Mouse (Mus musculus) forebrain, embryonic 11.5 days (tissue): Measurements from ENCODE around the gene Snai1. TPM values are rescaled to one million over a fixed set of nuclear protein-coding genes. Genes with fewer than 3 reads are reported as not detected.

Experiments
- ATAC-seq: fragments of 200-750 bp; cut with Nextera tagmentation; replicated peaks from 2 replicates; pipeline ENCODE4 v1.8.0; 2017; ENCODE audit warnings: moderate TSS enrichment; ENCODE audit not compliant: low FRiP score
- DNase-seq: peaks from one replicate; pipeline ENCODE4 v3.0.0-alpha.2; 2017; ENCODE audit warnings: low spot score
- H3K27ac ChIP-seq: fragments of 300-500 bp; sonication (generic); 2 replicates; pipeline ENCODE4 v1.5.1; 2014; ENCODE audit warnings: low read depth, low read length
- H3K27me3 ChIP-seq: fragments of 300-500 bp; sonication (generic); 2 replicates; pipeline ENCODE4 v1.6.1; 2014; ENCODE audit warnings: mild to moderate bottlenecking, low read length, mixed read lengths; ENCODE audit not compliant: control insufficient read depth, insufficient read depth
- H3K36me3 ChIP-seq: fragments of 300-500 bp; sonication (generic); 2 replicates; pipeline ENCODE4 v1.6.1; 2014; ENCODE audit warnings: mild to moderate bottlenecking, low read length, moderate library complexity, mixed read lengths; ENCODE audit not compliant: control insufficient read depth, insufficient read depth
- H3K4me1 ChIP-seq: fragments of 300-500 bp; sonication (generic); replicated peaks from 2 replicates; pipeline ENCODE4 v1.6.1; 2014; ENCODE audit warnings: low read length, mixed read lengths; ENCODE audit not compliant: control insufficient read depth, insufficient read depth
- H3K4me2 ChIP-seq: fragments of 300-500 bp; sonication (generic); 2 replicates; pipeline ENCODE4 v1.6.1; 2014; ENCODE audit warnings: low read depth, mild to moderate bottlenecking, low read length, moderate library complexity, mixed read lengths; ENCODE audit not compliant: severe bottlenecking
- H3K4me3 ChIP-seq: fragments of 300-500 bp; sonication (generic); 2 replicates; pipeline ENCODE4 v1.5.1; 2014; ENCODE audit warnings: low read depth, low read length
- H3K9ac ChIP-seq: fragments of 300-500 bp; sonication (generic); 2 replicates; pipeline ENCODE4 v1.6.1; 2014; ENCODE audit warnings: low read length
- H3K9me3 ChIP-seq: fragments of 300-500 bp; sonication (generic); 2 replicates; pipeline ENCODE4 v1.6.1; 2016; ENCODE audit warnings: low read length, mixed read lengths; ENCODE audit not compliant: control insufficient read depth
- WGBS: fragments of 180-500 bp; shearing (Covaris S2); extraction: QIAGEN DNeasy Blood & Tissue Kit; methylation state at CpG from one replicate; pipeline ENCODE4 v1.1.7; 2014; 5-methylcytosine and 5-hydroxymethylcytosine counted together
- polyA plus RNA-seq: library from polyadenylated mRNA; unstranded; fragments of >200 nt; fragmentation: Nextera tagmentation; extraction: Ambion mirVana; gene quantifications from 2 replicates; pipeline ENCODE4 v1.2.1, GENCODE M21; 2014

Gene Snai1
- polyA plus RNA-seq, 1 experiment from 2014 or later: 27.8 TPM

- H3K4me2 ChIP-seq: no peak overlapping the region
- 39% methylated on average over 10 of the region's 10 CpGs for WGBS
Observed at GRCm38 (mm10) chr2:167536320-167536945, 1.6 kb upstream of the Snai1 start.

GRCm38 (mm10) chr2:167538671-167539306, 794 bp downstream of the Snai1 start:
- no peaks in the 10 kb centered on the region for H3K9me3 ChIP-seq
- H3K4me1 ChIP-seq: peaks cover 27% of the 10 kb centered on the region; the same call in 1 of the 2 replicates
- peak; percentile 65 for DNase-seq
- 22% methylated on average over 34 of the region's 34 CpGs for WGBS
- H3K9ac ChIP-seq: peak overlapping the region; percentile 9; the same call in 1 of the 2 replicates
- H3K4me3 ChIP-seq: peak overlapping the region; percentile 39
- ATAC-seq: no peak
- peak overlapping the region; percentile 71 for H3K4me2 ChIP-seq
- H3K27me3 ChIP-seq: peaks cover 38% of the 10 kb centered on the region
- H3K36me3 ChIP-seq: no peaks in the 10 kb centered on the region
- no peak overlapping the region for H3K27ac ChIP-seq

More at GRCm38 (mm10) chr2:167536320-167536945, 1.6 kb upstream of the Snai1 start:
- ATAC-seq (no peak), DNase-seq (no peak)
- Histone ChIP-seq H3K9me3 (no peaks in the 10 kb centered on the region), H3K9ac (no peak overlapping the region), H3K27me3 (peaks cover 38% of the 10 kb centered on the region), H3K4me3 (no peak overlapping the region), H3K4me1 (peaks cover 23% of the 10 kb centered on the region; the same call in 1 of the 2 replicates), H3K27ac (no peak overlapping the region), H3K36me3 (no peaks in the 10 kb centered on the region)

GRCm38 (mm10) chr2:167539536-167540476, 1.8 kb downstream of the Snai1 start:
- peaks cover 27% of the 10 kb centered on the region; the same call in 1 of the 2 replicates for H3K4me1 ChIP-seq
- H3K27me3 ChIP-seq: peaks cover 38% of the 10 kb centered on the region
- no peak overlapping the region for H3K27ac ChIP-seq
- H3K4me3 ChIP-seq: peak overlapping the region; percentile 39
- no peaks in the 10 kb centered on the region for H3K36me3 ChIP-seq
- H3K9ac ChIP-seq: peak overlapping the region; percentile 24; the same call in 1 of the 2 replicates
- 16% methylated on average over 14 of the region's 14 CpGs for WGBS
- DNase-seq (peak; percentile 54), ATAC-seq (no peak)
- peak overlapping the region; percentile 71 for H3K4me2 ChIP-seq
- H3K9me3 ChIP-seq: no peaks in the 10 kb centered on the region

- H3K4me1 ChIP-seq: peaks cover 27% of the 10 kb centered on the region; the same call in 1 of the 2 replicates
- ATAC-seq: no peak
- no peaks in the 10 kb centered on the region for H3K36me3 ChIP-seq
- H3K9me3 ChIP-seq: no peaks in the 10 kb centered on the region
- H3K4me3 ChIP-seq: peak overlapping the region; percentile 39
- no peak overlapping the region for H3K27ac ChIP-seq
- WGBS: 9% methylated on average over 12 of the region's 12 CpGs
- peaks cover 38% of the 10 kb centered on the region for H3K27me3 ChIP-seq
- no peak for DNase-seq
- H3K4me2 ChIP-seq: peak overlapping the region; percentile 35
- H3K9ac ChIP-seq: peak overlapping the region; percentile 24; the same call in 1 of the 2 replicates
Observed at GRCm38 (mm10) chr2:167540477-167541110, 2.6 kb downstream of the Snai1 start.

GRCm38 (mm10) chr2:167541324-167541723, 3.3 kb downstream of the Snai1 start:
- H3K4me2 ChIP-seq: peak overlapping the region; percentile 35; the same call in 1 of the 2 replicates
- 9% methylated on average over 6 of the region's 6 CpGs for WGBS
- peak overlapping the region; percentile 3; the same call in 1 of the 2 replicates for H3K4me3 ChIP-seq
- H3K9ac ChIP-seq: no peak overlapping the region
- H3K27me3 ChIP-seq: peaks cover 36% of the 10 kb centered on the region
- H3K9me3 ChIP-seq: no peaks in the 10 kb centered on the region
- no peak overlapping the region for H3K27ac ChIP-seq
- H3K36me3 ChIP-seq: no peaks in the 10 kb centered on the region
- DNase-seq: peak; percentile 58
- peaks cover 27% of the 10 kb centered on the region; the same call in 1 of the 2 replicates for H3K4me1 ChIP-seq
- ATAC-seq: no peak

GRCm38 (mm10) chr2:167541761-167542160, 3.8 kb downstream of the Snai1 start:
- no peak for DNase-seq

DNA sequence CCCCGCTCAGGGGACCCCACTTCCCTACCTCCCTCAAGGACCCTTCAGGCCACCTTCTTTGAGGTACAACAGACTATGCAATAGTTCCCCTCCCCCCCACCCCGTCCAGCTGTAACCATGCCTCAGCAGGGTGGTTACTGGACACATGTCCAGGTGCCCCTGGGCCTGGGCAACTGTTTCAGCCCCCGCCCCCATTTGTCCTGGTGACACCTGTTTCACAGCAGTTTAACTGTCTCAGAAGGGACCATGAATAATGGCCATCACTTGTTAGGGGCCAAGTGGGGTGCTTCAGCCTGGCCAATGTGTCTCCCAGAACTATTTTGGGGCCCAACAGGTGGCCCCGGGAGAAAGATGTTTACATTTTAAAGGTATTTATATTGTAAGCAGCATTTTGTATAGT, 4.4 kb downstream of the Snai1 start:
- 68% methylated on average over 4 of the region's 4 CpGs for WGBS
- DNase-seq (no peak), ATAC-seq (no peak)
- H3K36me3 ChIP-seq: no peaks in the 10 kb centered on the region
- peaks cover 27% of the 10 kb centered on the region for H3K27me3 ChIP-seq
- peaks cover 25% of the 10 kb centered on the region; the same call in 1 of the 2 replicates for H3K4me1 ChIP-seq
- no peak overlapping the region for H3K9ac ChIP-seq
- H3K4me3 ChIP-seq: no peak overlapping the region
- H3K4me2 ChIP-seq: no peak overlapping the region
- no peaks in the 10 kb centered on the region for H3K9me3 ChIP-seq
- H3K27ac ChIP-seq: no peak overlapping the region

More at GRCm38 (mm10) chr2:167541761-167542160, 3.8 kb downstream of the Snai1 start:
- H3K4me2 ChIP-seq: no peak overlapping the region; the same call in 1 of the 2 replicates
- no peaks in the 10 kb centered on the region for H3K9me3 ChIP-seq
- peaks cover 33% of the 10 kb centered on the region for H3K27me3 ChIP-seq
- WGBS: 66% methylated on average over 12 of the region's 12 CpGs
- no peak overlapping the region; the same call in 1 of the 2 replicates for H3K4me3 ChIP-seq
- H3K36me3 ChIP-seq: no peaks in the 10 kb centered on the region
- H3K9ac ChIP-seq: no peak overlapping the region
- ATAC-seq: no peak
- no peak overlapping the region for H3K27ac ChIP-seq
- peaks cover 27% of the 10 kb centered on the region; the same call in 1 of the 2 replicates for H3K4me1 ChIP-seq
